Mouse (Mus musculus) liver, embryonic 14.5 days (tissue): ENCODE data around the gene Pcca. TPM values are rescaled to one million over a fixed set of nuclear protein-coding genes. Genes with fewer than 3 reads are reported as not detected.

Experiments
- ATAC-seq: fragments of 200-750 bp; cut with Nextera tagmentation; 2 replicates; pipeline ENCODE4 v1.8.0; 2017; ENCODE audit warnings: moderate number of reproducible peaks, mild to moderate bottlenecking, moderate library complexity; ENCODE audit not compliant: insufficient read depth
- DNase-seq, 3 experiments: peaks; one replicate each; pipeline ENCODE4 v3.0.0-alpha.2; 2012 to 2013; ENCODE audit warnings: low read depth in 3 of 3, low spot score in 3 of 3
- H3K27ac ChIP-seq: fragments of 300-500 bp; sonication (generic); 2 replicates; pipeline ENCODE4 v1.5.1; 2014; ENCODE audit warnings: moderate library complexity, mild to moderate bottlenecking, control low read depth, inconsistent platforms
- H3K27me3 ChIP-seq: fragments of 300-500 bp; sonication (generic); 2 replicates; pipeline ENCODE4 v1.6.1; 2014; ENCODE audit warnings: mild to moderate bottlenecking, low read length, moderate library complexity; ENCODE audit not compliant: control insufficient read depth, insufficient read depth
- H3K36me3 ChIP-seq: fragments of 300-500 bp; sonication (generic); replicated peaks from 2 replicates; pipeline ENCODE4 v1.6.1; 2014; ENCODE audit warnings: low read depth; ENCODE audit not compliant: control insufficient read depth, insufficient read depth
- H3K4me1 ChIP-seq, 2 experiments: fragments of 200-500 bp in 1 of 2; fragments of 300-500 bp in 1 of 2; sonication (generic) in 1 of 2; replicated peaks; 2 replicates each; pipeline ENCODE4 v1.6.1; 2012 to 2014; ENCODE audit warnings: antibody characterized with exemption in 1 of 2, inconsistent platforms in 1 of 2, low read length in 1 of 2; ENCODE audit not compliant: control insufficient read depth in 2 of 2, insufficient read depth in 2 of 2
- H3K4me2 ChIP-seq: fragments of 300-500 bp; sonication (generic); 2 replicates; pipeline ENCODE4 v1.6.1; 2014; ENCODE audit warnings: low read depth, mild to moderate bottlenecking, control low read depth, moderate library complexity
- H3K4me3 ChIP-seq, 2 experiments: fragments of 200-500 bp in 1 of 2; fragments of 300-500 bp in 1 of 2; sonication (generic) in 1 of 2; 2 replicates each; pipeline ENCODE4 v1.5.1; 2012 to 2014; ENCODE audit warnings: low read depth in 2 of 2, low read length in 2 of 2, mild to moderate bottlenecking in 2 of 2, control low read depth in 1 of 2, inconsistent platforms in 1 of 2, moderate library complexity in 1 of 2; ENCODE audit not compliant: insufficient read depth in 1 of 2
- H3K9ac ChIP-seq: fragments of 300-500 bp; sonication (generic); replicated peaks from 2 replicates; pipeline ENCODE4 v1.6.1; 2014; ENCODE audit warnings: mild to moderate bottlenecking, control low read depth, moderate library complexity
- H3K9me3 ChIP-seq: fragments of 300-500 bp; sonication (generic); 2 replicates; pipeline ENCODE4 v1.6.1; 2016; ENCODE audit warnings: low read length, mixed read lengths; ENCODE audit not compliant: control insufficient read depth
- CTCF ChIP-seq: IDR thresholded peaks from 2 replicates; pipeline ENCODE4 v1.5.1; 2016; ENCODE audit warnings: antibody characterized with exemption, low read depth, control low read depth
- EP300 ChIP-seq: IDR thresholded peaks from 2 replicates; pipeline ENCODE4 v1.6.1; 2016; ENCODE audit warnings: antibody characterized with exemption, low read depth
- WGBS: fragments of 180-500 bp; shearing (Covaris S2); extraction: QIAGEN DNeasy Blood & Tissue Kit; methylation state at CpG from one replicate; pipeline ENCODE4 v1.1.7; 2014; ENCODE audit not compliant: insufficient replicate concordance; 5-methylcytosine and 5-hydroxymethylcytosine counted together
- polyA plus RNA-seq, 2 experiments: library from polyadenylated mRNA; depleted of rRNA in 1 of 2; stranded (reverse) in 1 of 2; unstranded in 1 of 2; fragments of >200 nt; fragmentation: Nextera tagmentation in 1 of 2; extraction: Ambion mirVana in 1 of 2; gene quantifications; 2 replicates each; pipeline versions ENCODE4 v1.2.1 to v1.2.3; 2012 to 2014

The Pcca gene
- polyA plus RNA-seq, 2 experiments, result 8.9 to 9.8 TPM

DNA sequence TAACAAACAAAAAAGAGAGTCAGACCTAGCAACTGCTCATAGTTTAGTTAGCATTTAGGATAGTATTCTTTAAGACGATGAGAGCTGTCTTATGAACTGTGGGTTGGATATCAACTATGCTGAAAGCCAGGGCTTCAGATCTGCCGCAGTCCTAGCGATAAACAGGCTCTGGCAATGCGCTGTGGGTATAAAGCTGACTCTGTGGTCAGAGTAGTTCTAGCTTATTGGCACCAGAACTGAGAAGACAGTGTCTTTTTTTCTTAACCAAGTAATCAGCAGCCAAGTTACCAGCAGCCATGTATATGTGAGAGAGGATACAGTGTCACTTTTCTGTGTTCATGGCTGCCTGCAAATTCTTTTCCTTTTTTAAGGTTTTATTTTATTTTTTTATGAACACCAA is 154.3 kb downstream of the Pcca start:
- no peak overlapping the region for H3K4me2 ChIP-seq
- TF ChIP-seq EP300 (no peak), CTCF (no peak)
- no peaks in the 10 kb centered on the region for H3K9me3 ChIP-seq
- ATAC-seq (no peak), DNase-seq (no peak)
- H3K9ac ChIP-seq, result no peak overlapping the region
- no peak overlapping the region for H3K27ac ChIP-seq
- no peaks in the 10 kb centered on the region for H3K36me3 ChIP-seq
- H3K4me1 ChIP-seq, result peaks cover 0 to 2% of the 10 kb centered on the region in 2 experiments; a peak in 1 of 4 replicates
- H3K4me3 ChIP-seq, result no peak overlapping the region
- no peaks in the 10 kb centered on the region for H3K27me3 ChIP-seq
- 82% methylated on average over 4 of the region's 4 CpGs for WGBS

- no peak for DNase-seq
- peaks cover 0 to 2% of the 10 kb centered on the region in 2 experiments; a peak in 1 of 4 replicates for H3K4me1 ChIP-seq
- no peak for ATAC-seq
- H3K9ac ChIP-seq, result no peak overlapping the region
- H3K4me3 ChIP-seq, result no peak overlapping the region
- H3K4me2 ChIP-seq, result no peak overlapping the region
- H3K27me3 ChIP-seq, result no peaks in the 10 kb centered on the region
- TF ChIP-seq CTCF, result no peak
- no peak for TF ChIP-seq EP300
- H3K36me3 ChIP-seq, result no peaks in the 10 kb centered on the region
- WGBS, result 69% methylated on average over 17 of the region's 17 CpGs
- no peaks in the 10 kb centered on the region for H3K9me3 ChIP-seq
- H3K27ac ChIP-seq, result no peak overlapping the region
These were observed 155.2 kb downstream of the Pcca start for GRCm38 (mm10) chr14:122689136-122689815.

GRCm38 (mm10) chr14:122691555-122691954 is 157.4 kb downstream of the Pcca start:
- DNase-seq (peak in 1 of 3 experiments; percentile 6), ATAC-seq (peak; percentile 57; the same call in 1 of the 2 replicates)
- Histone ChIP-seq H3K4me1 (peaks cover 0 to 2% of the 10 kb centered on the region in 2 experiments; a peak in 1 of 4 replicates), H3K9ac (no peak overlapping the region), H3K4me3 (no peak overlapping the region), H3K4me2 (no peak overlapping the region), H3K36me3 (no peaks in the 10 kb centered on the region), H3K27me3 (no peaks in the 10 kb centered on the region), H3K27ac (no peak overlapping the region), H3K9me3 (no peaks in the 10 kb centered on the region)
- 71% methylated on average over 1 of the region's 1 CpGs for WGBS
- no peak for TF ChIP-seq CTCF
- TF ChIP-seq EP300, result peak; percentile 31; the same call in 1 of the 2 replicates

GRCm38 (mm10) chr14:122700333-122700732 is 166.2 kb downstream of the Pcca start:
- H3K9me3 ChIP-seq, result no peaks in the 10 kb centered on the region
- no peak for TF ChIP-seq EP300
- TF ChIP-seq CTCF, result no peak
- H3K27me3 ChIP-seq, result no peaks in the 10 kb centered on the region
- 38% methylated on average over 1 of the region's 1 CpGs for WGBS
- H3K27ac ChIP-seq, result no peak overlapping the region
- no peak overlapping the region for H3K4me3 ChIP-seq
- H3K4me2 ChIP-seq, result no peak overlapping the region
- no peak for ATAC-seq
- DNase-seq, result no peak
- H3K4me1 ChIP-seq, result no peaks in the 10 kb centered on the region
- H3K9ac ChIP-seq, result no peak overlapping the region
- no peaks in the 10 kb centered on the region for H3K36me3 ChIP-seq

GRCm38 (mm10) chr14:122713793-122714192 is 179.7 kb downstream of the Pcca start:
- ATAC-seq, result no peak

More at GRCm38 (mm10) chr14:122713793-122714192, 179.7 kb downstream of the Pcca start:
- WGBS, result 79% methylated on average over 5 of the region's 5 CpGs
- H3K4me2 ChIP-seq, result no peak overlapping the region
- H3K9me3 ChIP-seq, result no peaks in the 10 kb centered on the region
- H3K4me1 ChIP-seq, result no peaks in the 10 kb centered on the region
- TF ChIP-seq EP300 (no peak), CTCF (no peak)
- no peak overlapping the region for H3K27ac ChIP-seq
- DNase-seq, result no peak
- no peaks in the 10 kb centered on the region for H3K36me3 ChIP-seq
- H3K27me3 ChIP-seq, result no peaks in the 10 kb centered on the region
- H3K4me3 ChIP-seq, result no peak overlapping the region
- no peak overlapping the region for H3K9ac ChIP-seq
